Mouse (Mus musculus) layer of hippocampus, postnatal 10 days (tissue): ENCODE results near the gene Igf2r. TPM values are rescaled to one million over a fixed set of nuclear protein-coding genes. Genes with fewer than 3 reads are reported as not detected.

ENCODE experiments used
- DNase-seq, 2 experiments: peaks; one replicate each; pipeline ENCODE4 v3.0.0; 2021; ENCODE audit warnings: low spot score in 2 of 2
- total RNA-seq, 2 experiments: library from RNA; stranded (reverse); gene quantifications; 2 replicates each; pipeline ENCODE4 v1.2.3; 2021

Gene Igf2r
- total RNA-seq, 2 experiments from 2014 or later = 25.5 to 27.7 TPM

- no peak for DNase-seq
These were observed 13.7 kb upstream of the Igf2r start for GRCm38 (mm10) chr17:12782861-12783847.

GRCm38 (mm10) chr17:12781101-12781500, 11.6 kb upstream of the Igf2r start:
- DNase-seq = no peak

DNA sequence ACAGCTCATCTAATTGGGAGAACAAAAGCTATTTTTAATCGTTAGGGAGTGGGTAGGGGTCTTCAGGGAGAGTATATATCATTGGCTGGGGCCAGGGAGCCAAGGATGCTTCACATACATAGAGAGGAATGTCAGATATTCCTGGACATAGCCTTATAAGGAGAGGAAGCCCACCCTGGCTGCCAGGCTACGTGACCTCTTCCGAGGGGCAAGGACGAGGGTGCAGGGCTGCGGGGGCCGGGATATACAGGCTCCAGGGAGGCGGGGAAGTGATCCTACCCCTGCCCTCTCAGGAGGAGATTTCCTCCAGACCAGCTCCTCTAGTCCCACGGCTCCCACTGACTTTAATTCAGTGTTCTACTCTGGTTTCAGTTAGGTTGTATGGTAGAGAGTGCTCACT, 10.7 kb upstream of the Igf2r start:
- no peak for DNase-seq

GRCm38 (mm10) chr17:12779442-12779841, 10.0 kb upstream of the Igf2r start:
- no peak for DNase-seq

DNA sequence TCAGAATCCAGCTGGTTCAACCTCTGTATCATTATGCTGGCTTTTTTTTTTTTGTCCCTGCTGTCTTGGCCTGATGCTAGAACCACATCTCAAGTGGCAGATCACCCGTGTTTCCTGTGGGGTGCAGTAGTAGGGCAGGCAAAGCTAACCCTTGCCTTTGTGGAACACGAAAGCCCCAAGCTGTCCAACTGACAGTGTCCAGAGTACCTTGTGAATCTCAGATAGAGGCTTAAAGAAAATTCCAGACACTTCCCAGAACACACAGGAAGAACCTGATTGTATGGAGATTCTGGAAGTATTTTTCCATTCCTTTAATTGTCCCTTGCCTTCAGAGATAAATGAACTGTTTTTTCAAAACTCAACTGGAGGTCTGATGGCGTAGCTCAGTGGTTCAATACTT, 4.5 kb upstream of the Igf2r start:
- DNase-seq = no peak

DNA sequence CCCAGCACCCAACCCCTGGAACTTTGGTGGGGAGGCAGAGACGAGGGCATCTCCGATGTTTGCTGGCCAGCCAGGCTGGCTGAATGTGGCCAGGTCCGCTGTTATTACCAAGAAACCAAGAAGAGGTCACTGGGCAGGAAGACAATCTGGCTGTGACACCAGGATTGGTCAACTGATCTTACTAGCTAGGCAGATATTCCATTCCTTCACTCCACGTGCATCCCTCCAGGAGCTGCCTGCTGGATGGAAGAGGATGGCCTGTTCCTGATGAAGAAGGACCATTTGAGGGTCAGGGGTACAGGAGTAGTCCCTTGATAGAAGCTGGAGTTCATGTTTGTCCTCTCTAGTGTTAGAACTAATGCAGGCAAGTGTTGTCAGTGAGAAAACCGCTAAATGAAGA, 1.0 kb upstream of the Igf2r start:
- no peak for DNase-seq

DNA sequence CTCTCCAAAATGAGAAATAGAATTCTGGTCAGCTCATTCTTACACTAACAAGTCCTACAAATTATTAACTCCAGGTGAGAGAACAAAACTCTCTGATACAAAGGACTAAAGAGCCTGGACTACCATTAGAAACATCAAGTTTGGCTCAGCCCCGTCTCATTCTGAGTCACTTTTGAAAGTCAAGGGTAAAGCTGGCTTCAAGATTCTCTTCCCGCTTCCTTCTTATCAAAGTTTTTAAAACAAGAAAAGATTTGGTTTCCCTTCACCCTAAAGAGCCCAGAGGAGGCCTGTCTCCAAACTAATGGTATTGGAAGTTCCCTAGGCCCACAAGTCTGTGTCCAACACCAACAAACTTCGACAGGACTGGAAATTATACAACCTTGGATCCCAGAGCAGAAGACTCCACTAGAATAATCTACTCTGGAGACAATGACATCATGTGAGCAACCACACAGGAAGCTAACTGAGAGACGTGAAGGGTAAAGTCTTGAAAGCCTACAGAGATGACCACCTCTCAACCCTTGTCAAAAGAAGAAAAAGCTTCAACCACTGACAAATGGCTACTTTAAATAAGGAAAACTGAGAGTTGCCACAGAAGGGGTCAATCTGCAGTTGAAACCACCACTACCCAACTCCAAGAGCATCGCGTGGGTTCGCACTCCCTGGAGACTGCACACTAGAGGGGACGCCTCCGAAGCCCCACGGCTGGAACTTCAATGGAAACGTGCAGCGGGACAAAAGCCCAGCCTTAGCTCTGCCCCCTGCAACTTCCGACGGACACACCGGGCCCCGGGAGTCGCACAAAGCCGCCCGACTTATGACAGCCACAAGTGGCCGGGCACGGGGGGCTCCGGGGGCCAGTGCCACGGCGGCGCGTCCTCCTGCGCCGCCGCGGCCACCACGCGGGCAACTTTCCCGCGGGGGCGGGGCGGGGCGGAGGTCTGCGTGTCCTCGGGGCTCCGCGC, 767 bp downstream of the Igf2r start:
- no peak for DNase-seq

DNA sequence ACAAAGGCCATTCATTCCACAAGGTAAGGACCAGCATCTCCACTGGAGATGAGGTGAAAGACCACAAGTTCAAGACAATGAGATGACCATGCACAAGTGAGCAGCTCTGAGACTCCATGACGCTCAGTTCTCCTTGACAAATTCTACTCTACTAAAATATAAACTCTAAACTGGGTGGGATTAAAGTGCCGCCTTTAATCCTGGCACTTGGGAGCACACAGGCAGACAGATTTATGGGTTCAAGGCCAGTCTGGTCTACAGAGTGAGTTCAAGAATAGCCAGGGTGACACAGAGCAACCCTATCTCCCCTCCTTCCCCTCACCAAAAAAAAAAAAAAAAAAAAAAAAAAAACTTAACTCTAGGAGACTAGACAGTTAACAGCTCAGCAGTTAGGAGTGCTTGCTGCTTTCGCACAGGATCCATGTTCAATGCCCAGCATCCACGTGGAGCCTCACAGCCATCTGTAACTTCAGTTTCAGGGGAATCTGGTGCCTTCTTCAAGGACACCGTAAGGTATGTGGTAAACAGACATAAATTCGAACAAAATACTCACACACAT, 2.1 kb downstream of the Igf2r start:
- DNase-seq = no peak

DNA sequence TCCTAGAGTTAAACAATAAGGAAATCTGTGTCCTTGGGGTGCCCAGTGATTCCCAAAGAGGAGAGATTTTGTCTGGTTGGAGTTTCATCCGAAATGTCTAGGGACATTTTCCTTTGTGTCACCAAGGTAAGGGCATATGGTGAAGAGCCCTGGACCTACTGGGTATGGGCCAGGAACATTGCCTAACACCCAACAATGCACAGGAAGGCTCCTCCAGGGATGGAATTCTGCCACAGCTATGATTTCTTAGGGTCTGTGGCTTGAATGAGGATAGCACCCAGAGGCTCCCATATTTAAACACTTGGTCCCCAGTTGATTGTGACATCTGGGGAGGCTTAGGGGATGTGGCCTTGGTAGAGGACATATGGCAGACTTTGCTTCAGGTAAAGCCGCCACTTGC, 6.1 kb downstream of the Igf2r start:
- DNase-seq = no peak

DNA sequence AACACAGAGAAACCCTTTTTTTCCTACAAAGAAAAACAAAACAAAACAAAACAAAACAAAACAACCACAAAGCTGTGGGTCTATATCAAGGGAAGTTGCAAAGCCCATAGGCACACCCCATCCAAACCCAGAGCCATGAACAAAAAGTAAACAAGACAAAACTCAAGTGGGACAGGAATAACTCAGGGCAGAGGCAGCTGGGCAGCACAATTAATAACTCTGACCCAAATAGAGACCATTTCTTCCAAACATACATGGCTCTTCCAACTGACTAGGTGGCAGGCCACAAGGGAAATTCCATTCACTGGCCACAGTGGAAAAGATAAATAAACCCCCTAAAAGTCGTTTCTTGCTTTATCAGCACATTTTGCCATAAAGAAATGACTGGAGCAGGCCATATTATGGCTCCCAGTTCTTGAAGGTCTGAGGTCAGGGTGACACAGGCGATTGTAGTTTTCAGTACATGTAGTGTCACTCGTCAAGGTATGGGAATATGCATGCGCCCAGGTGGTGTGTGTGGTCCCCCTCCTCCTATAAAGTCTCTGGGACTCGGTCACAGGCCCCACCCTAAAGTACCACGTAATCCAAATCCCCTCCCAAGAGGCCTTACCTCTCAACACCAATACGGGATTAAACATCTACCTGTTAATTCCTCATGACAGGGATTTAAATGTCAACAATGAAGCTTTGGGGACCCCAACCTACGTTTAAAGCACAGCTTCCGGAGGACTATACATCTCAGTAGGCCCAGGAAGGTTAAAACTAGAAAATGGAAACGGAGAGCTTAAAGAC, 8.9 kb downstream of the Igf2r start:
- no peak for DNase-seq

GRCm38 (mm10) chr17:12759646-12760074, 9.8 kb downstream of the Igf2r start:
- no peak for DNase-seq

DNA sequence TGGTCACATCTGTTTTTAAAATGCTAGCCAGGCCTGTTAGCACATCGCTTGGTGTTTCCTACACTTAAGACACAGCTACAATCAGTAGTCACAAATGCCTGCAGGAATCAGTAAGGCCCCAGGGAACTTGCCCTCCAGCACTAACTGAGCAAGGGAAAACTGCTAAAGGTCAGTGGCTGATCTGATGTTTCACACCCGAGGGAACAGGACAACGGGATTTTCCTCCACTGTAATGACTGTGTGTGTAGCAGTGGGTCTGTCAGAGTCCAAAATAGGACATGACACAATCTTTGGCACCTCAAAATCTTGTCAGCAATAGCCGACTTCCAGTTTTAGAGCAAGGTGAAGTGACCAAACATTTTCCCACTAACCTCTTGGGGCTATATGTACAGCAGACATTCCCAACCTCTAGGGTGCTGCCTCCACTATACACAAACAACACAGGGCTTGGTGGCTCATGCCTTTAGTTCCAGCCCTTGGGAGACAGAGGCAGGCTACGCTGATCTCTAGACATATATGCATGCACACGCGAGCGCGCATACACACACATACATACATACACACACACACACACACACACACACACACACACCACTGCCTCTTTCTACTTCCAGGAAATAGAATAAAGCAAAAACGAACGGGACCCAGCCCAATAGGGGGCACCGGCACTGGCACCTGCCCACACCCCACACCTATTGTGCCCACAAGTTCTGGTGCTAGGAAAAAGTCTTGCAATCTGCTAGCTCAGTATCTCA, 10.6 kb downstream of the Igf2r start:
- no peak for DNase-seq

GRCm38 (mm10) chr17:12757990-12758389, 11.5 kb downstream of the Igf2r start:
- DNase-seq = no peak

- DNase-seq = no peak
These were observed 12.3 kb downstream of the Igf2r start for GRCm38 (mm10) chr17:12757161-12757560.

DNA sequence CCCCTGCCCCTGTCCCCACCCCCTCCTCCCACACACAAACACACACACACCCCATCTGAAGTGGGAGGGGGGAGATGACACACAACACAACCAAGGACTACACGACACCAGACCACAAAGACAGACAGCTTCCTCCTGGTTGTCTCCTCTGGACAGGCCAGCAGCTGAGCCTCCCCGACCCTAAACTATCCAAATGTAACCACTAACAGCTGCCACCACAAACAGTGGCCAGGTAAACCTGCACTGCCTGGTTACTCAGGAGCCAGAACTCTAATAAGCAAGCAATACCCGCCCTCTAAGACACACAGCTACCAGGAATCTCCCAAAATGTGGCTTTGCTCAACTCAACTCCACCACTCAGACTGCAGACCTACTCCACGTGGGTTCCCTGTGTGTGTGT, 13.5 kb downstream of the Igf2r start:
- DNase-seq = no peak

- no peak for DNase-seq
These were observed 14.3 kb downstream of the Igf2r start for GRCm38 (mm10) chr17:12755146-12755545.

DNA sequence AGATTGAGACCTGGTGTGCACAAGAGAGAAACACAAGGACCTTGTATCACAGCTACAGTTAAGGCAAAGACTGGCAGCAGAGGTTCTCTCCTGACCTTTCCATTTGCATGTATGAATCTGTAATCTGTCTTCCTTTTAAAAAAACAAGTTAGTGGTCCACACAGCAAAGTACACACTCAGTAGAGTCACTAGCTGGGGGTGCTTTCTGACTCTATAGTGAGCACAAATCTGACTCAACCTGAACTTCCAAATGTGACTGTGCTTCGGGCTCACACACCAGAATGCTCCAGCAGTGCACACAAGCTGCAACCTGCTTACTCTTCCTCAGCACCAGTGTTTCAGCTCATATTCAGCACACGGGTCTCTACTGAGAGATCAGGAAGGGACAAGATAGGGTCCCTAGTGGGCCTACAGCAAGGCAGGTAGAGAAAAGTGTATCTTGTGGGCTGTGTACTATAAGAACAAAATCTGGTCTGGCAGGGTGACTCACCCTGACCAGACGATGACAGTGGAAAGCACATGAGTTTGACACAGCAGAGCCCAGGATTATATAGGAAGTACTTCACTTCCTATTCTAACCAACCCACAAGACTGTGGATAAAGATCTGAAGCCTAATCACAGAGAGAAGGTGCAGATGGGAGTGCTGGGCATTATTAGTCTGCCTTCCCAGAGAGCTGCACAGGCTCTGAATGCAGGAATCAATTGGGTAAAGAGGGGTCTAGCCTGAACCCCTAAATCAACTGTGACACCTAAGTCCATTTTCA, 15.0 kb downstream of the Igf2r start:
- no peak for DNase-seq

GRCm38 (mm10) chr17:12753050-12753449, 16.4 kb downstream of the Igf2r start:
- DNase-seq = no peak

GRCm38 (mm10) chr17:12751641-12752040, 17.8 kb downstream of the Igf2r start:
- DNase-seq = no peak
